Mouse (Mus musculus): Measurements from ENCODE around the gene Dcun1d3.

Gene Dcun1d3

GRCm38 (mm10) chr7:119895639-119896512, at the start of gene Dcun1d3, which contains the start of gene Lyrm1:
Gene Dcun1d3, minus strand, starts transcription at chr7:119896298.
Gene Lyrm1, plus strand, starts transcription at chr7:119895861.
- peak; percentile 97 to 98 for DNase-seq (ENCODE audit: low spot score in 2 of 2)

GRCm38 (mm10) chr7:119941569-119941968, 45.5 kb upstream of the Dcun1d3 start:
- no peak for DNase-seq (ENCODE audit: low spot score in 2 of 2)

- no peak for DNase-seq (ENCODE audit: low spot score in 2 of 2)
These were observed 40.9 kb upstream of the Dcun1d3 start for GRCm38 (mm10) chr7:119937036-119937435.

DNA sequence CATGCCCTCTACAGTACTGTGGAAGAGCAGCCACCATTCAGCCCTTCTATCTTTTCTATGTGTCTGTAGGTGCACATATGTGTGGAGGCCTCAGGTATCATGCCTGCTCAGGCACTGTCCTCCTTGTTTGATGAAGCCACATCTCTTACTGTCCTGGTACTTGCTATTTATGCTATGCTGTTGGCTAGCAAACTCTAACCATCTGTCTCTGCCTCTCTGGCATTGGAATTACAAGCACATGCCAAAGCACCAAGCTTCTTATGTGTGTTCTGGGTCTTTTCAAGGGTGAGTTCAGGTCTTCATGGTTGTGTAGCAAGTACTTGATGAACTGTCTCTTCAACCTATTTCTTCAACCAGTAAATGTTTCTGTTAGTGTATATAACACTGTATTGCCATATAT, 40.2 kb upstream of the Dcun1d3 start:
- DNase-seq (ENCODE audit: low spot score in 2 of 2): no peak

DNA sequence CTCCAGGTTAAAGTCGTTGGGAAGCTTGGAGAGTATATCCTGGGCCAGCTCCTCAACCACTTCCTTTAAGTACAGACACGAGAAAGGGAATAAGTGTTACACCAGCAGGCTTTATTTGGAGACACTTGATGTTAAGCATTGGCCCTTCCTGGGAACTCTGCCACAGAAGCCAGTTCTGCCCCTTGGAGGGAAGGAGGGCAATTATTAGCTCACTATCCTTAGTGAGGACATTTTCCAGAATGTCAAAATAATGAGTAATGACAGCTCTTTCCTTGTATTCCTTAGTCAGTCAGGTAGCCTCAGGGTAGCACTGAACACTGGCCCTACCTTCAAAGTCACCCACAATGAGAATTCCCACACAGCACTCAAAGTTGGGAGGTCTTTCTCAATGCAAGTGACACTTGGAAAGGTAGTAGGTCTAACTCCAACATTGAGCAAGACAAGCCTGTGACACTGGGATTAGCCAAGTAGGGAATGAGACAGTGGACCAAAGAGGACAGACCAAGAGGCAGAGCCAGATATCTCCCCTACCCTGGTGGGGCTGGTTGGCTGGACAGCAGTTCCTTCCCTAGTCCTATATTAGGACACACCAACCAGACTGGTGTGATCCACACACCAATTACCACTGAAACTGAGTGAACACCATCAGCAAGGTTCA, 32.8 kb upstream of the Dcun1d3 start:
- no peak for DNase-seq (ENCODE audit: low spot score in 2 of 2)

DNA sequence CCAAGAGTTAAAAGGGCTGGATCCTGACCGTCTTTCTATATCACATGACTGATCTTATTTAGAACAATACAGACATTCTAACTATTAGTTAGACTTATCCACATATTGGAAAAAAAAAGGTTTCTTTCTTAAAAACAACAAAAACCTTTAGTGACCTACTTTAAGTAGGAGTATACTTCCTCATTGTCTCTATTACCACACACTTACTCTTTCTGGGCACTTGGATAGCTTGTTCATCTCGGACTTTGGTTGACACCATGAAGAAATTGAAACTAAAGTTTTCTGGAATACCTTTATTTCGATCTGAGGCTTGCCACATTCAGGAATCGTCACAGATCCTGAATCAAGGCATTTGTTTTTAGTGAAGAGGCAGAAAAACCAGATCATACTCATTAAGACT, 25.0 kb upstream of the Dcun1d3 start:
- no peak for DNase-seq (ENCODE audit: low spot score in 2 of 2)

DNA sequence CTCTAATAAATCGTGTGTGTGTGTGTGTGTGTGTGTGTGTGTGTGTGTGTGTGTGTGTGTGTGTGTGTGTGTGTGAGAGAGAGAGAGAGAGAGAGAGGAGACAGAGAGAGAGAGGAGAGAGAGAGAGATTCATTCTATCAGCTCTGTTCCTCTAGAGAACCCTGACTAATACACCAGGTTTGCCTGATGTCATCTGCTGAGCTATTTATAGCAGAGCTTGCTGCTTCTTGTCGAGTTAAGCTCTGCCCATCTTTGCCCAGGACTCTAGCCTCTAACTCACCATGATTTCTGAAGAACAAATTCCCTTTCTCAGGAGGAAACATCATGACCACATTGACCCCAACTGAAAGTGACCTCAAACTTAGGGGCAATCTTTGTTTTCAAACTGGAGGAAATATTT, 24.4 kb upstream of the Dcun1d3 start:
- no peak for DNase-seq (ENCODE audit: low spot score in 2 of 2)

GRCm38 (mm10) chr7:119911727-119912126, 15.6 kb upstream of the Dcun1d3 start:
- DNase-seq (ENCODE audit: low spot score in 2 of 2): no peak

GRCm38 (mm10) chr7:119906523-119907215, 10.6 kb upstream of the Dcun1d3 start:
- no peak for DNase-seq (ENCODE audit: low spot score in 2 of 2)

DNA sequence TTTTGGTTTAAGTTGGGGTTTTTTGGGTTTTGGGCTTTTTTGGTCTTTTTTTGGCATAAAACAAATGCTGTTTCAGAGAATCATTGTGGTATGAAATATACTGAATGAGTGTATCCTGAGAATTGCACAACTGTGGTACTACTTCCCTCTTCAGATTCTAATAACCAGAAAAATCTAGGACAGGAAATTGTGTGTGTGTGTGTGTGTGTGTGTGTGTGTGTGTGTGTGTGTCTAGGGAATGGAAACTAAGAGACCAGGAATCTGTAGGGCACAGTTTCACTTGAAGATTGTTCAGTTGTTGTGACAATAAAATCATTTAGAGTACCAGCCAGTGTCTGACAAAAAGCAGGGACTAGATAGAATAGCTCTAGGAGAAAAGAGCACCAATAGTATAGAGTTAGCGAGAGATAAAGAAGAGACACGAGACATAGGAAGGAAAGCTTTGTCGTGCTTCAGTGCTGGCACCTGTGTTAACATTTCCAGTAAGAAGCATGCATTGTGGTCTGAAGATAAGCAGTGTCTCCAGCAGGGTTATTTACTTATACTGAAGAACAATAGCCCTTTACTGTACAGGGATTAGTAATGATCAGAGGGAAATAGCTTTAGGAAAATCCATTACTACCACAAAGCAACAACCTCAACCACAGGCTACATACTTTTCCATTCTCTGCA, 3.4 kb upstream of the Dcun1d3 start:
- no peak for DNase-seq (ENCODE audit: low spot score in 2 of 2)

DNA sequence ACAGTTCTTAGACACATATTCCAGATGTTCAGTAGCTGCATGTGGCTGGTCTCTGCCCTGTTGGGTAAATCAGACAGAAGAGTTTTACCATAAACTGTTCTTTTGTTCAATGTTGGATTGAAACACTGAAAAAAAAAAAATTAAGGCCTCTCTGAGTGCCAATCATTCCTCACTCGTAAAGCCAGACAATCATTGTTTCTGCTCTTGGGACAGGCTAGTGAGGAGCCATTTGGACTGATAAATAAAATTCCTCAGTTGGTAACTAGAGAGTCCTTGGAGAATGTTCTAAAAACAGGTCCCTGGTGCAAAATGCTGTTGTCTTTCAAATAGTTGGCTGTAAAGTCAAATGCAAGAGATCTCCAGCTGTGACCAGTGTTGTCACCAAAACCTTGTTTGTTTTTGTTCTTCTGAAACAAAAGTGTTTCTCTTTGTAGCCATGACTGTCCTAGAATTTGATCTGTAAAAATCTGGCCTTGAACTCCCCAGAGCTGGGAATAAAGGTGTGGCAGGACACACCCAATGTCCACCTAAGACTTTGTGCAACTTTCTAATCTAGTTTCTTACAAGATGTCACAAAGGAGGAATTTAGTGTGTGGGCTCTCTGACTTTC, 2.3 kb upstream of the Dcun1d3 start:
- DNase-seq (ENCODE audit: low spot score in 2 of 2): no peak

- DNase-seq (ENCODE audit: low spot score in 2 of 2): no peak
These were observed 1.5 kb upstream of the Dcun1d3 start for GRCm38 (mm10) chr7:119897521-119898109.

- DNase-seq (ENCODE audit: low spot score in 2 of 2): peak; percentile 32 to 37
These were observed 1.1 kb downstream of the Dcun1d3 start for GRCm38 (mm10) chr7:119894818-119895544.

GRCm38 (mm10) chr7:119892742-119893141, 3.4 kb downstream of the Dcun1d3 start:
- no peak for DNase-seq (ENCODE audit: low spot score in 2 of 2)

DNA sequence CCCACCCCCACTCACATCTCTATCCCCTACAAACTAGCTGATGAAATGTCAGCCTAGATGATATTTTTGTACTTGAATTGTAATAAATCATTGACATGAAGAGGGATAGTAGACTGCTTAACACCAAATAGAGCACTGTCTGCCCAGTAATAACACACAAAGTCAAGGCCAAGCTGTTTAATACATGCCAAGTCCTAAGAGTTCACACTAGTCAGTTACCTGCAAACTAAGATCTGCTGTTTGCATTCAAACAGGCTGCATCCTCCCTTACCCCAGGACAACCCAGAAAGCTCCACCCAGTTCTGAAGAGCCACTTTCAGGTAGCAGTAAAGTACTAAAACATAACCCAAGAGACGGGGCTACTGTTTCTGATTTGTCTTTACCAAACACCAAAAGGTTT, 3.9 kb downstream of the Dcun1d3 start:
- DNase-seq (ENCODE audit: low spot score in 2 of 2): no peak

- DNase-seq (ENCODE audit: low spot score in 2 of 2): no peak
These were observed 8.2 kb downstream of the Dcun1d3 start for GRCm38 (mm10) chr7:119887887-119888286.

DNA sequence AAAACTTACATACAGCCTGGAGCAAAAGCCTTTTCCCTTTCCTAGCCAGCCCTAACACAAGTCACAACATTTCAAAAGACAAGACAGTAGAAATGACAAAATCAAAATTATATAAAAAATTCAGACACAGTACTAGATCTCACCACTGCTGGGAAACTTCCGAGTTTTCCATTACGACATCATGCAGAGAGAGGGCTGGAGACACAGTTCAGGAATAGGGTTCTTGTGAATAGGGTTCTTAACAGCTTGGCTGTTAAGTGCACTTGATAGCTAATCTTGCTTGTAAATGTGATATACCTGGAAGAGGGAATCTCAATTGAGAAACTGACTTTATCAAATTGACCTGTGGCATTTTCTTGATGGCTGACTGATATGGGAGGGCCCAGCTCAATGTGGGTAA, 14.9 kb downstream of the Dcun1d3 start:
- no peak for DNase-seq (ENCODE audit: low spot score in 2 of 2)

GRCm38 (mm10) chr7:119880345-119880744, 15.8 kb downstream of the Dcun1d3 start:
- no peak for DNase-seq (ENCODE audit: low spot score in 2 of 2)

GRCm38 (mm10) chr7:119879171-119879570, 16.9 kb downstream of the Dcun1d3 start:
- DNase-seq (ENCODE audit: low spot score in 2 of 2): no peak

DNA sequence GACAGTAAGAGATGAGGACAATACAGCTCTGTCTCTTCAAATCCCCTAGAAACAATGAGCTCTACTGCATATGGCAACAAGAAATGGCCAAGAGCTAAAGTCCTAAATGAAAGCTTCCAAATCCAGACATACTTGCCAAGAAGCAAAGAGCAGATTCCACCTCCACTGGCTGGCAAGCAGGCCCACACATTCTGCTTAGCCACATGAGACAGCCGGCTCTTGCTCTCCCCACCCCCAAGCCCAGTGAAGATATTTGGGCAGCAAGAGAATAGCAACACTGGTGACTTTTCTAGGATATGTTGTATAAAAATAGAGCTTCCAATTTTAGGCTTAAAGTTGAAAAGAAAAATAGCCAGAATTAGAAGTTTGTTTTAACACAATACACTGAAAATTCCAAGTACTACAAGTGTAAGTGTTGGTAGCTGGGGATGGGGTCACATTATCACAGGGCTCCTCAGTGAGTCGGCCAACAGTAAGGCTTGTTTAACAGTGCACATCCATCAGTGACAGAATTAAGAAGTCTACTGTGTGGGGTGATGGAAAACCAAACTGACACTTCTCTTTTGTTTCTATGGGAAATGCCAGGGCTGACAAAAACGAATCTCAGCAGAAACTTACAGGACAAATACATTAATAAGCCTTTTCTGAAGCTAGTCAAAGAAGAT, 20.2 kb downstream of the Dcun1d3 start:
- peak; percentile 22 to 31 for DNase-seq (ENCODE audit: low spot score in 2 of 2)
